Mouse (Mus musculus) lung, embryonic 16.5 days (tissue): Measurements from ENCODE around the gene Tuba8. TPM values are rescaled to one million over a fixed set of nuclear protein-coding genes. Genes with fewer than 3 reads are reported as not detected.

Experiments
- ATAC-seq: fragments of 200-750 bp; cut with Nextera tagmentation; 2 replicates; pipeline ENCODE4 v1.8.0; 2017; ENCODE audit warnings: low read depth, mild to moderate bottlenecking, moderate library complexity
- H3K27ac ChIP-seq: fragments of 300-500 bp; sonication (generic); 2 replicates; pipeline ENCODE4 v1.5.1; 2014; ENCODE audit warnings: mild to moderate bottlenecking, control low read depth, low read length
- H3K27me3 ChIP-seq: fragments of 300-500 bp; sonication (generic); 2 replicates; pipeline ENCODE4 v1.6.1; 2014; ENCODE audit warnings: low read depth, low read length, mixed read lengths; ENCODE audit not compliant: control insufficient read depth, insufficient read depth
- H3K36me3 ChIP-seq: fragments of 300-500 bp; sonication (generic); 2 replicates; pipeline ENCODE4 v1.6.1; 2014; ENCODE audit warnings: low read length; ENCODE audit not compliant: control insufficient read depth, insufficient read depth
- H3K4me1 ChIP-seq: fragments of 300-500 bp; sonication (generic); replicated peaks from 2 replicates; pipeline ENCODE4 v1.6.1; 2014; ENCODE audit warnings: low read length, mixed read lengths; ENCODE audit not compliant: control insufficient read depth, insufficient read depth
- H3K4me2 ChIP-seq: fragments of 300-500 bp; sonication (generic); 2 replicates; pipeline ENCODE4 v1.6.1; 2014; ENCODE audit warnings: low read depth, low read length, control low read depth
- H3K4me3 ChIP-seq: fragments of 300-500 bp; sonication (generic); 2 replicates; pipeline ENCODE4 v1.5.1; 2014; ENCODE audit warnings: mild to moderate bottlenecking, low read length, control low read depth
- H3K9ac ChIP-seq: fragments of 300-500 bp; sonication (generic); 2 replicates; pipeline ENCODE4 v1.6.1; 2014; ENCODE audit warnings: low read length, control low read depth
- H3K9me3 ChIP-seq: fragments of 300-500 bp; sonication (generic); 2 replicates; pipeline ENCODE4 v1.6.1; 2016; ENCODE audit warnings: low read length; ENCODE audit not compliant: control insufficient read depth
- WGBS: fragments of 180-500 bp; shearing (Covaris S2); extraction: QIAGEN DNeasy Blood & Tissue Kit; methylation state at CpG from one replicate; pipeline ENCODE4 v1.1.7; 2014; 5-methylcytosine and 5-hydroxymethylcytosine counted together
- polyA plus RNA-seq: library from polyadenylated mRNA; unstranded; fragments of >200 nt; fragmentation: Nextera tagmentation; extraction: Ambion mirVana; gene quantifications from 2 replicates; pipeline ENCODE4 v1.2.1, GENCODE M21; 2015

Tuba8 gene
- polyA plus RNA-seq, 1 experiment from 2014 or later, result 16.9 TPM

DNA sequence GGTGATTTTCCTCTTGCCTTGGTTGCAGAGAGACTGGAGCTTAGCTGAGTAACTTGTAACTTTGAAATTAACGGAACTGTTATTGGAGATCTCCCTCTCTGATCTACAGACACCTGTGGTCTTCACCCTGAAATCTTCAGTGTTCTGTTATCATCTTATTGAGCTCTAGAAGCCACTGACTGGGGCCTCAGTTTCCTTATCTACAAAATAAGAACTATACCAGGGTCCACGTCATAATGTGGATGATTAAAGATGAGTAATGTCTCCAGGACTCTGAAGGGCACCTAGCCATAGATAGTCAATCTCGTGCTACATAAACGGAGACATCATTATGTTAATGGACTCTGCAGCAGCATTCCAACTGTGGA is 33.8 kb upstream of the Tuba8 start:
- H3K36me3 ChIP-seq, result no peaks in the 10 kb centered on the region
- H3K9me3 ChIP-seq, result no peaks in the 10 kb centered on the region
- no peak for ATAC-seq
- H3K4me3 ChIP-seq, result no peak overlapping the region
- no peaks in the 10 kb centered on the region; the same call in 1 of the 2 replicates for H3K27me3 ChIP-seq
- H3K4me2 ChIP-seq, result no peak overlapping the region
- 71% methylated on average over 4 of the region's 4 CpGs for WGBS
- H3K27ac ChIP-seq, result no peak overlapping the region
- H3K9ac ChIP-seq, result no peak overlapping the region
- no peaks in the 10 kb centered on the region; the same call in 1 of the 2 replicates for H3K4me1 ChIP-seq

DNA sequence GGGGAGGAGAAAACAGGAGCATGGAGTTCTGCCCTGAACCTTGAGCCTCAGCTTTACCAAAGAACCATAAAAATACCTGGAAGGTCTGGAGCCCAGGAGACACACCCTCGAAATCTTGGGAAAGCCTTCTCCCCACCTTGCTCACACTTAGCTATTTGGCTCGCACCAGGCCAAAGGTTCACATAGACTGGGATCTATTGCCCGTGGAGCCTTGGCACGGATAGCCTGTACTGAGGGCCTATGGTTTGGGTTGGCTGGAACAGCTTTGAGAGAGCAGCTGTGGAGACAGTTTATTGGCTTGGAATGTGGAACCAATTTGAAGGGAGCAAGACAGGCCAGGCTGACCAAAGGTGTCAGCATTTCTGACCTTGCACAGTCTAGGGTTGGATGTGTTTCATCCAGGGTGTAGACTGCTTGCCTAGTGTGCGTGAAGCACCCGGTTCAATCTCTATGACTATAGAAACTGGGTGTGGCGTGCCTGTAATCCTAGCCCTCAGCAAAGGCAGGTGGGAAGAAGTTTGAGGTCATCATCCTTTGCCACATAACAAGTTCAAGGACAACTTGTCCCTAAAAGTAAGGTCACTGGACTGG is 33.3 kb upstream of the Tuba8 start:
- Histone ChIP-seq H3K4me1 (no peaks in the 10 kb centered on the region; the same call in 1 of the 2 replicates), H3K4me2 (no peak overlapping the region), H3K27ac (no peak overlapping the region), H3K9ac (no peak overlapping the region), H3K9me3 (no peaks in the 10 kb centered on the region), H3K36me3 (no peaks in the 10 kb centered on the region), H3K27me3 (no peaks in the 10 kb centered on the region; the same call in 1 of the 2 replicates), H3K4me3 (no peak overlapping the region)
- 85% methylated on average over 7 of the region's 7 CpGs for WGBS
- no peak for ATAC-seq

DNA sequence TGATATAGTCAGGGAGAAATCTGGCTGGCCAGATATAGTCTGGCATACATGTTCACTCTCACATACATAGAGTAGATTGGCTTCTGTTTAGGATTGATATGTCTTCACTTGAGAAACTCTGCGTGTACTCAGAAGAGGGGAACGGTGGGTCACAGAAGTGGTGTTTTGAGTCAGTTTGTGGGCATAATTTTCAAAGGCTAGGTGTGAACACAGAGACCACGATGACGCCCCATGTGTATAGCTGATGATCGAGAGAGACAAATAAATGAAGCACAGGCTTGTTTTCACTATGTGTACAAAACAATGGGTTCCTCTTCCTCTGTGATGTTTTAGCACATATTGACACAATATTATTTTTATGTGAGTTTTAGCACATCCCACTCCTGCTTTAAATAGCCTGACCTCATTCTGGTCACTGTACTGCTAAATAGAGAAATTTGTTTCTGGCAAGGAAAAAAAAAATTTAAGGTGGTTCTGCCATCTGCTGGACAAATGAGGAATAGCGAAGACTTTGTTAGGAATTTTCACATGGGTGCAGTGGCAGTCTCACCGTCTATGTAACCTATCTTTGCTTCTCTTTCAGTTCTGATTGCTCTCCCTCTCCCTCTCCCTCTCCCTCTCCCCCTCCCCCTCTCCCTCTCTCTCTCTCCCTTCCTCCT is 31.7 kb upstream of the Tuba8 start:
- no peaks in the 10 kb centered on the region for H3K9me3 ChIP-seq
- H3K9ac ChIP-seq, result no peak overlapping the region
- no peak for ATAC-seq
- H3K4me1 ChIP-seq, result peaks cover 3% of the 10 kb centered on the region; the same call in 1 of the 2 replicates
- WGBS, result 54% methylated on average over 7 of the region's 7 CpGs
- H3K27ac ChIP-seq, result no peak overlapping the region
- H3K27me3 ChIP-seq, result no peaks in the 10 kb centered on the region
- H3K36me3 ChIP-seq, result no peaks in the 10 kb centered on the region
- H3K4me2 ChIP-seq, result no peak overlapping the region
- no peak overlapping the region for H3K4me3 ChIP-seq

DNA sequence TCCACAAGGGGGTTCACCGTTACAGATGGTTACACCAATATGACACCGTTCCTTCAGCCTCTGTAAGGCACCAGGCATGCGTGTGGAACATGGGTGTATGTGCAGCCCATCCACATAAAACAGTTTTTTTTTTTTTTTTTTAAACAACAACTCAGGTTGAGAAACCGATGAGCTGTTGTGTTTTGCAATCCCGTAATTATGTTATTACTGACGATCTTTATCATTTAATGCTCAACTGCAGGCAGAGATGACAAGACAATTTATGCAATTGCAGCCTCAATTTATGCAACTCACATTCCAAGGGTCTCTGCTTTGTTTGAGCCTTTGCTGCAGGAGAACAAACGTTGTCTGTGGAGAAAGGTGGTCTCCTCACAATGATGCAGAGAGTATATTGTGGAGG is 30.6 kb upstream of the Tuba8 start:
- no peak overlapping the region for H3K4me3 ChIP-seq
- H3K9ac ChIP-seq, result no peak overlapping the region
- no peak overlapping the region for H3K4me2 ChIP-seq
- H3K27ac ChIP-seq, result no peak overlapping the region
- H3K36me3 ChIP-seq, result no peaks in the 10 kb centered on the region
- no peak for ATAC-seq
- H3K9me3 ChIP-seq, result no peaks in the 10 kb centered on the region
- H3K4me1 ChIP-seq, result peaks cover 7% of the 10 kb centered on the region
- 53% methylated on average over 7 of the region's 7 CpGs for WGBS
- no peaks in the 10 kb centered on the region for H3K27me3 ChIP-seq

DNA sequence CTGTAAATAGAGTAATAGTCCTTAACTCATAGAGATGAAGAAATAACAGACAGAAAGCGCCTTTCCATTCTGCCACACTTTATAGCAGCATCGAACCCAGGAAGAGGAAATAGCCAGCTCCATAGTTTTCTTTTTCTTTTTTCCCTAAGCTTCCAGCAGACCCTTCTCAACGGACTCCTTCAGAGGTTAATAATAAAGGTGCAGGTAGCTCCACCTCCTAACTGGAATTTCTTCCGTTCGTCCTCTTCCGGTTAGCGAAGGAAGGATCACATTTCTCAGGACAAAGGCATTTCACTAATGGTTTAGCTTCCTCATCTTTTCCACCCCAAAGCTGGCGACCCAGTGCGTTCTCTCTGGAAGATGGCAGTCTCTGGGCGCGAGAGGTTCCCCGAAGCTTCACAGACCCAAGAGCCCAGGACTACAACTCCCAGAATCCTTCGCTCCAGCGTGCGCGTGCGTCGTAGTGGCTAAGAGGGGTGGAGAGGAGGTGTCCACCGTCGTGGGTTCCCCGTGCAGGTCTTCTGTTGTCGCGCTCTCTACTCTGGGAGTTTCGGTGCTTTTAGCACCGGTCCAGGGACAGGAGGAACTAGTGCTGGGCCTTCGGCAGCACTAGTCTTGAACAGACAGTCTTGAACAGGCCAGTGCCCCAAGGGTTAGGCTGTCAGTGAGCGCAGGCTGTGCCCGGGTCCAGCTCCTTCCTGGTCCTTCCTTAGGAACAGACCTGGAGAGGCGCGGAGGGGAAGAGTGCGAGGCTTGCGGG is 26.9 kb upstream of the Tuba8 start, which contains the start of gene Pex26:
Gene Pex26 (plus strand): TSS at position 254 of the 760 bp plus-strand sequence.
- H3K9ac ChIP-seq, result peak within 1 kb of the TSS; percentile 79
- peak within 1 kb of the TSS; percentile 61 for H3K4me2 ChIP-seq
- peak within 1 kb of the TSS; percentile 77 for H3K4me3 ChIP-seq
- H3K27me3 ChIP-seq, result no peaks in the 10 kb centered on the region
- H3K9me3 ChIP-seq, result no peaks in the 10 kb centered on the region
- peaks cover 9% of the 10 kb centered on the region for H3K4me1 ChIP-seq
- peak; percentile 79 for ATAC-seq
- 1% methylated on average over 32 of the region's 32 CpGs for WGBS
- peak within 1 kb of the TSS; percentile 91 for H3K27ac ChIP-seq
- peaks cover 5% of the 10 kb centered on the region; the same call in 1 of the 2 replicates for H3K36me3 ChIP-seq

DNA sequence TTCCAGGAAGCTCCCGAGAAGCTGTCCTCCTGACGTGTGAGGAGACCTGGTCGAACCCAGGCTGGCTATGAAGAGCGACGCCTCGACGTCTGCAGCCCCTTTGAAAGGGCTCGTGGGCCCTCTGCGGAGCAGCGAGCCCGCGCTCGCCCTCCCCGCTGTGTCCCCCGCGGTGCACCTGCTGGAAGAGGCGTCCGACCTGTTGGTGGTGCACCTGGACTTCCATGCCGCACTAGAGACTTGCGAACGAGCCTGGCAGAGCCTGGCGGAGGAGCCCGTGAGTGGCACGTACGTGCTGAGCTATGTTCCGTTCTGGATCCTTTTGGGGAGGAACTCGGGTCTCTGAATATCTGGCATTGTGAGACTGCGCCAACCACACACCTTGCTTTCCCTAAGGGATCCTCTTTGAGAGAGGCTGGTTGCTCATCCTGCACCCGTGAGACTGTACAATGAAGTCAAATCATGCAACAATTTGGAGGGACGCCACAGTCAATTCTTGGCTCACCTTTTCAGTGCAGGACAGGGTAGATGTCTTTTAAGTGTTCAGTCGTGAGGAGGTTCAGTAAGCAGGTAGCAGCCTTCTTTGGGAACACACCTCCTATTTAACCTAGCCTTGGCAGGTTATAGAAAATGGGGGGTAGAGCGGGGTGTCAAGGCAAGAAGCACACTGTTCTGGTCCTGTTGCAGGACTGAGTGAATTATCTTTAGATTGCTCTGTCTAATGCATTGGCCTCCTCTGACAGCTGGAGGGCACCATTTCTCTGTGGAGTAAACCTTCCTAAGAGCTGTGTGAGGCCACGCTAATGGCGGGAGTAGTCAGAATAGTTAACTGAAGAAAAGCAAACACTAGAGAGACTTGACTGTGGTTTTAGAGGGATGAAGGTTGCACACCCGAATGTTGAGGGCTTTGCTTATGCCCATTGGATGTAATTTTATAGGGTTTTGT is 26.0 kb upstream of the Tuba8 start:
- H3K9ac ChIP-seq, result peak overlapping the region; percentile 79
- peak overlapping the region; percentile 77 for H3K4me3 ChIP-seq
- H3K4me1 ChIP-seq, result peaks cover 9% of the 10 kb centered on the region
- 2% methylated on average over 35 of the region's 35 CpGs for WGBS
- peak overlapping the region; percentile 91 for H3K27ac ChIP-seq
- peak; percentile 83 for ATAC-seq
- H3K36me3 ChIP-seq, result peaks cover 5% of the 10 kb centered on the region
- H3K27me3 ChIP-seq, result no peaks in the 10 kb centered on the region
- H3K9me3 ChIP-seq, result no peaks in the 10 kb centered on the region
- H3K4me2 ChIP-seq, result peak overlapping the region; percentile 61

DNA sequence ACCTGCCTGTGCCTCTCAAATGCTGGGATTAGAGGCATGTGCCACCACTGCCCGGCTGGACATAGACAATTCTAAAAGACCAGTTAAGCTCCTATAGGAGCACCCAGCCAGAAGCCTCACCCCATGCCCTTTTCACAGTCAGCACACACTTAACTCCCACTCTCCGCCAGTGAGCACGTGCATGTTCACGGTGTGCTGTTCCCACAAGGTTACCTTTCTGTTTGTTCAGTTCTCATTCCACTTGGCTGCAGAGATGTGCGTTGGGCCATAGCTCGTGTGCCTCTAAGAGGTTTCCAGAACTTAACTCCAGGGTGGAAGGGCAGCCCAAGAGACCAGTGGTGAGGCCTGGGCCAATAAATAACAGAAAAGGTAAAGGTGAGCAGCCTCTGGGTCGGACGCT is 25.3 kb upstream of the Tuba8 start:
- Histone ChIP-seq H3K27ac (peak overlapping the region; percentile 91), H3K4me3 (peak overlapping the region; percentile 77), H3K9ac (peak overlapping the region; percentile 33), H3K4me1 (peaks cover 9% of the 10 kb centered on the region), H3K36me3 (peaks cover 5% of the 10 kb centered on the region), H3K27me3 (no peaks in the 10 kb centered on the region), H3K9me3 (no peaks in the 10 kb centered on the region), H3K4me2 (peak overlapping the region; percentile 61)
- peak; percentile 64 for ATAC-seq
- WGBS, result 63% methylated on average over 8 of the region's 8 CpGs

DNA sequence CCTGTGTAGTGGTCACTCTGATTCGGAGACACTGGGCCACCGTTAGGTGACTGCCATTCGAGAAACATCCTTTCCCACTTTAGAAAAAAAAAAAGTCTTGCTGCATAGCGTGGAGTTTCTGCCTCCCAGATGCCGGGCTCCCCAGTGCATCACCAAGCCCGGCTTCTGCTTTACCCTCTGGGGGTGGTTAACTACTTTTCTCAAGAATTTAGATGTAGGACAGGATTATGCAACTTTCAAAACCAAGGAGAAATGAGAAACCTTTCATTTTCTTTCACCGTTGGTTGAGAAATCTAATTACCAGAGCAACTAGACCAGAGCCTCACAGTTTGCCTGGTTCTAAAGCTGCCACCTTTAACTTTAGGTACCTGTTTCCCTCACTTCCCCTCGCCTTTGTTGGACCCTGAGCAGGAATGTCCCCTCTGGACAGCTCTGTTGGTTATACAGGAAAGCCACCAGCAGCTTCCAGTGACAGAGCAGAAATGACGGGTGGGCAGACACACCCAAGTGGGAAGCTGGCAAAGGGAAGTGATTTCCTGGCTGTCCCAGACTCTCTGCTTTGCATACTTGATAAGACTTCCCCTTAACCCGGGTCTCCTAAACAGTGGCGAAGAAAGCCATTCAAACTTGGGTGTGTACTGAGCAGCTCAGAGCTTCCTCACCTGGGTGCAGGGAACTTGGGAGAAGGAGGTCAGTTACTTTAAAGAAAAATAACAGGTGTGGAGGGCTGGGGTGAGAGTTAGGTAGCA is 19.1 kb upstream of the Tuba8 start:
- 67% methylated on average over 11 of the region's 11 CpGs for WGBS
- no peak overlapping the region for H3K4me3 ChIP-seq
- peaks cover 11% of the 10 kb centered on the region for H3K36me3 ChIP-seq
- peak; percentile 30; the same call in 1 of the 2 replicates for ATAC-seq
- peaks cover 6% of the 10 kb centered on the region; the same call in 1 of the 2 replicates for H3K4me1 ChIP-seq
- no peaks in the 10 kb centered on the region for H3K9me3 ChIP-seq
- no peak overlapping the region for H3K27ac ChIP-seq
- H3K4me2 ChIP-seq, result no peak overlapping the region
- no peak overlapping the region for H3K9ac ChIP-seq
- no peaks in the 10 kb centered on the region for H3K27me3 ChIP-seq
